Mouse (Mus musculus) layer of hippocampus, postnatal 36 days (tissue): ENCODE data around the gene Gabrb3. TPM values are rescaled to one million over a fixed set of nuclear protein-coding genes. Genes with fewer than 3 reads are reported as not detected.

Experiments used
- DNase-seq, 2 experiments: peaks; one replicate each; pipeline ENCODE4 v3.0.0; 2022
- total RNA-seq, 2 experiments: library from RNA; stranded (reverse); gene quantifications; 2 replicates each; pipeline ENCODE4 v1.2.3; 2021

Gene Gabrb3
- total RNA-seq, 2 experiments from 2014 or later, result 267 to 275 TPM

DNA sequence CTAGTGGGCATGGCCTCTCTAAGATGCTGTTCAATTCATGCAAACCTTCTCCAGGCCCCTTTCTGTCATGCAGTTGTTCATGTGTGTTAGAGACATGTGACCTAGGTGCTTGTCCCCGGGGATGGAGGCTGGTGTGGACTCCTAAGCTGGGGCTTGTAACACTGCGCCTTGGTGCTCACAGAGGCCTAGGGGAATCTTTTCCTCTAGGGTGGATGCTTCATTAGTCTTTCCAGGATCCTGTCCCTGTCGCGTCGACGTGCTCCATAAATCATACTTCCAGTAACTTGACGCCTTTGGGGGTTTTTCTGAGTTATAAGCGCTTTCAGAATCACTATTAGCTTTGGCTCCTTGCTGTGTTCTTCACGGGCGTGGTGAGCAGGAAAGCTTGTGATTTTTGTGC lies 113.2 kb downstream of the Gabrb3 start:
- no peak for DNase-seq

DNA sequence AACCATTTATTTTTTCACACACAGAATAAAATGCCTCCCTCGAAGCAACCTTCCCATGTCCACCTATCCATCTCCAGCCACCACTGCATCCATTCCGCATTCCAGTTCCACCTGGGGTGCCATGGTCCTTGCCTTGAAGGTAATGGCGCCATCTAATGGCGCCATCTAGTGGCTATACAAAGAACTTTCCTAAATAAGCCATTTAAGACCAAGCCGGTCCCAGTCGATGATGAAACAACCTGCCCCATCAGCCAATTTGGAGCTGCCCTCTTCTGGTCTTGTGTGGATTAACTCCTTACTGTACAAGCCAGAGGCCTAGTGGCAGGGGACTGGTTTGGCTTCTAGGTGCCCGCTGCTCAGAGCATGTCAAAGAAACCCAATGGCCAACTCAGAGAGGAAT lies 119.1 kb downstream of the Gabrb3 start:
- peak in 1 of 2 experiments; percentile 9 for DNase-seq

DNA sequence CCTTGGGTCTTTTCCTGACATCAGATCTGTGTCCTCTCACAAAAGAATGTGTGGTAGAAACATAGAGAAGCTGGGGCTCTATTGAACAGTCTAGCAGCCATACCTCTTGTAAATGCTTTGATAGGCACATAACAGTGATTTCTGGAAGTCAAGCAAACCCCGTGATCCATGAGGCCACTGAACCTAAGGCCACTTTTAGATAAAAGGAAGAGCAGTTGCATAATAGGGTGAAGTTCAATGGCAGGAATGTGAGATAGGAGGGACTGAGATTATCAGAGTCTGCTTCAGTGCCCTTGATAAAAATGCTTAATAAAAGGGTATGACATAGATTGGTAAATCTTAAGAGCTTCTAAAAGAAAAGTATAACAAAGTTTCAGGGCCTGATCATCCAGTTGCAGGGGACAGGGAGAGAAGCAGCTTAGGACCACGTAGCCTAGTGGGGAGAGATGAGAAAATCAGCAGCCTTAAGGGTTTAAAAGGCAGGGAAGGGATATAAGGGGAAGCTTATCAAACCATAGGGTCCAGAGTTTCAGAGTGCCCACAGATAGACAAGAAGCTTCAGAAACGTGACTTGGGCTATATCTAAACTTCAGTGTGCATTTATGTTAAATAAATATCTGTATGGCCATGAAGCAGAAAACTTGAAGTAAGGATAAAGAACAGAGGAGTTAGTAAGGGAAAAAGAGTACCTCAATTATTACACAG lies 141.4 kb downstream of the Gabrb3 start:
- no peak for DNase-seq

DNA sequence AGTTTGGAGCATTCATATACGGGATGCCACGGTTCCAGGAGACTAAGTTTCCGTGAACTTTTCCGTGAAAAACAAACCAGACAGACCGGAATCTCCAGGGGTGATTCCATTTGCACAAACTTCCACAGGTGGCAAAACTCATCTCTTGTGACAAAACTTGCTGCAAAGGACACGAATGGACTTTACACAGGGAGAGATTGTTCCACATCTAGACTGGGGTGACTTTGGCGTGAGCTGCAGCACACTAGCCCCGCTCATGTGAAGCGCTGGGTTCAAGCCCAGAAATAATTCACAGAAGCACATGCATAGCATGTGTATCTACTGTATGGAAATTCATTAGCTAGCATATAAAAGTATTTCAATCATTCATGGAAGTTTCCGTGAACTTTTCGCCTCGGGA lies 144.9 kb downstream of the Gabrb3 start:
- DNase-seq, result no peak

DNA sequence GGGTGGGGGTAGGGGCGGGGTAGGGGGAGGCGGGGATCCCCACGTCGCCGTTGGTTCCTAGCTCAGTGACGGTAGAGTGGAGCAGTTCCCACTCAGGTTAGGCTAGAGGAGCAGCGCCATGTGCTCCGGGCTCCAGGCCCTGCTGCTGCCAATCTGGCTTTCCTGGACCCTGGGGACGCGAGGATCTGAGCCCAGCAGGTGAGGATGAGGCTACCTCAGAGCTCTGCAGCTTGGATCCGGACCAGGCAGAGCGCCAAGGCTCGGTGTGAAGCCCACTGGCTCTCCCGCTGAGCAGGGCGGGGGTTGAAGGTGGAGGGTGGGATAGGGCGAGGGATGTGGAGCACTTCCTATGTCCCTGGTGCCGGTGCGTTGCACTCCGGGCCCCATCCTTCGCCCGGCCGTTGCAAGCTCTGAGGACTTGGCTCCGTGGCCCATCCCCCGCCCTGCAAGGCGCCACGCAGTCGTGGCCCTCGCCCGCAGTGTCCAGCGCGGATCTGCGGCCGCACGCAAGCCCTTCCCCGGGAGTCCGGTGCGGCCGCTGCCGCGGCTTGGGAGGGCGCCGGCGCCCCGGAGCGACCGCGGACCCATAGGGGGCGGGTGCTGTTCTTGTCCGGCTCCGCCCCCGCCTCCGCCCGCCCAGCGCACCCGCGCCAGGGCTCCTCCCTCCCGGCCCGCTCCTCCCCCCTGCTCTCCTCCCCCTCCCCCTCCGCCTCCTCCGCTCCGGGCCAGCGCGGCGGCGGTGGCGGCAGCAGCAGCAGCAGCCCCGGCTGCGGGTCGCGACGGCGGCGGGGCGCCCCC lies 171.2 kb downstream of the Gabrb3 start:
- DNase-seq, result peak; percentile 75 to 77

DNA sequence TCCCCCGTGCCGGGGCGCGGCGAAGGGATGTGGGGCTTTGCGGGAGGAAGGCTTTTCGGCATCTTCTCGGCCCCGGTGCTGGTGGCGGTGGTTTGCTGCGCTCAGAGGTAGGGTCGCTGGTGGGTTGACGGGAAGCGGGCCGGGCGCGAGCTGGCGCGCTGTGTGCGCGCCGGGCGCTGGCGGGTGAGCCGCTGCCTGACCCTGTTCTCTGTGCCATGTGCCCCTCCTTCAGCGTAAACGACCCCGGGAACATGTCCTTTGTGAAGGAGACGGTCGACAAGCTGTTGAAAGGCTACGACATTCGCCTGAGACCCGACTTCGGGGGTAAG lies 171.7 kb downstream of the Gabrb3 start:
- DNase-seq, result no peak

DNA sequence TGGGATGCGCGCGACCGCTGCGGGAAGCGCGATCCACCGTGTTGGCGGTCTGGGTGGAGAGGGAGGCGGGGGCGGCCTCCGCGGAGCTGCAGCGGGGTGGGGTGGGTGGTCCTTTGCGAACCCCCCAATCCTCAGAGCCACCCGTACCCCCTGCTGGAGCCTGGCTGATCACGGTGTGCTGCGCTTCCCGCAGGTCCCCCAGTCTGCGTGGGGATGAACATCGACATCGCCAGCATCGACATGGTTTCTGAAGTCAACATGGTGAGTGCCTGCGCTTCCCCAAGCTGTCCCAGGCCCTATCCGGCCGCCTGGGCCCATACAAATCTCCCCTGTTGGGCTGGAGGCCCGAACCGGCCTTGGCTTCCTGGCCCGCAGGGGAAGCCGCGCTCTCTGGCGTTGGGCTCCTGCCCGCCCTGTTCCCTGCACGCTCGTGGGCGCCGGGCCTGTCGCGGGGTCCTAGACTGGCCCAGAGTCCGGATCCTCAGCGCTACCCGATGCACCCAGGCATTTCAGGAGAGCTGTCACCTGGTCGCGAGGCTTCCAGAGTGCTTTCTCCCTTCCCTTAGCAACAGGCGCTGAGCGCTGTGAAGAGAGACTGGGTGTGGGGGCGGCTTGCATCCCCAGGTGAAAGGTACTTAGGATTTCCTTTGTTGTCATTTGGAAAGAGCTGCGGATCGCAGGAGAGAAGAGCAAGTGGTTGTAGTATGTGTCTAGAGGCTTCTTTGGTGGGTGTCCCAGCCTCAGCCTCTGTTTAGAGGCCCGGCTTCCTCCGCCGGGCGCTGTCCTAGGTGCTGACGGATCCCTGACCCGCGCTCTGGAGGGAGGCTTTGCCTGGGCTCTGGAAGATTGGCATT lies 172.3 kb downstream of the Gabrb3 start:
- peak; percentile 39 to 41 for DNase-seq

DNA sequence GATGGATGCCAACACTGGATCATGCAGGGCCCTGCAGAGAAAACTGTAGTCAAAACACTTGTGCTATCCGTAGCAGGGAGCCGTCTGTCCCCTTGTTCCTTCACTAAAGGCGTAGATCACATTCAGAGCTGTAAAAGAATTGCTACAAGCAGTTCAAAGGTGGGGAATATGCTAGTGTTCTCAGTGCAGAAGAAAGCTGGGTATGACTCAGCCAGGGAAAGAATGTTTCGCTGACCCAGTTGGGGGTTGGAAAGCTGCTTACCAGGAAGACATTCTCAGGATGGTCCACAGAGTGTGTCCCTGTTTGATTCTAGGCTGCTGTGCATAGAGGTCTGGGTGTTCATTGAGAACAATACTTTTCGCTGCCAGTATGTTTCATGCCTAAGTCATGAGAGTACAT lies 177.8 kb downstream of the Gabrb3 start:
- DNase-seq, result no peak

DNA sequence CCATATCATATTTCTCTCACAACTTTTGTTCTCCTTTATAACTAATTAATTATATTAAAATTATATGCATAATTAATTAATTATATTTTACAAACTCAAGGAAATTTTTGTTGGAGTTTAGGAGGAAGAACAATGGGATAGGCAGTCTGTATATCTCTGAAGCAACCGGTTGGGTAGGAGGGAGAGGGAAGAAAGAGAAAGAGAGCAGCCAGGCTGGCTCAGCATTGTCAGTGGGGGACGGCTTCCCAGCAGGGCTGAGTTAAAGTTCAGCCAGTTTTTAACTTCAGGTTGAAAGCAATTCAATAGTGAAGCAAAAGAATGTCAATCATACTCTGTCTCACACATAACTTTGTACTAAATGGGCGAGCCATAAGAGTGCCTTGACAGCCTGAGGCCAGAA lies 199.2 kb downstream of the Gabrb3 start:
- DNase-seq, result no peak

DNA sequence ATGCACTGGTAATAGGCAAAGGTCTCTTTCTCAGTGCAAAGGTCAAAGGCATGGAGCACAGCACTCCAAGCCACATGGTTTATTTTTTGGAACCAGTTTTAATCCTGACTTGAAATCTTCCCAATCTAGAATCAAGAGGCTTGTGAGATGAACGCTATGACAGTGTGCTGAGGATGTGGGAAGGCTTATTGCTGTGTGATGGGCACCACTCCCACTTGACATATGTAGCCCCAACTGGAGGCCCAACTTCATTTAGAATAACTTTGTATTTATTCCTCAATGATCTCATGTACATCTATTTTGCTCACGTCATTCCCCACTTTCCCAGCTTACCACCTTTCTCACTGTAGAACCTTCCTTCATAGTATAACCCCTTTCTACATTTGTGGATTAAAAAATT lies 200.5 kb downstream of the Gabrb3 start:
- no peak for DNase-seq

DNA sequence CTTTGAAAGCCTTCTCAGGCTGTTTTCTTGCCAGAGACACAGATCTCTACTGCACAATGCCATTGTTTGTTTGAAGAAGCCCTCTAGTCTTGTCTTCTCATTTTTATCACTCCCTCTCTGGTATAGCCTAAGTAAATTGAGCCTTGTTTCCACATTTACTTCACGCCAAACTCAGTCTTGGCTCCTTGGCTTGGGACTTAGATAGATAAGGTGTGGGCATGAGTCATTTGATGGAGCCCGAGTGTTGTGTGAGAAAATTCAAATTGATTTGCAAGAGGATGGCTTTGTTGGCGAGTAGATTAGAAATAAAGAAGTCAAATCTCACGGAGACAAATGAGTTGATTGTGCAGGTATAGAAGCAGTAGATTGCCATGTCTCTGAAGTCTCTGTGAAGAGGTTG lies 204.2 kb downstream of the Gabrb3 start:
- DNase-seq, result no peak

DNA sequence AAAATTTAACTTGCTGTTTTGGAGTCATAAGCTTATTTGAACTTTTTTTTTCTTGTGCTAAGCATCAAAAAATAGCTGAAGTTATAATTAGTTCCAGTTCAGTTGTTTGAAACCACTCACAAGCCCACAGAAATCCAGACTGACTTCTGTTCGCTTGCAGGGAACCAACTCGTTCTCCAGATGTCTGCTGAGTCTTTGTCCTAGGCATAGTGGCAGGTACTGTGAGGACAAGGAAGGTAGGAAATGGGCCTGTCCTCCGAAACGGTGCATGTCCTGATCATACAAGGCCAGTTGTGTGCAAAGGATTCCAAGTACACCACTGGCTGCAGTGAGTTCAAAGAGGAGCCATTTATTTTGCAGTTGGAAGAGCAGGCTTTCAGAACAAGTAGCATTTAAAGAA lies 215.5 kb downstream of the Gabrb3 start:
- peak in 1 of 2 experiments; percentile 8 for DNase-seq

DNA sequence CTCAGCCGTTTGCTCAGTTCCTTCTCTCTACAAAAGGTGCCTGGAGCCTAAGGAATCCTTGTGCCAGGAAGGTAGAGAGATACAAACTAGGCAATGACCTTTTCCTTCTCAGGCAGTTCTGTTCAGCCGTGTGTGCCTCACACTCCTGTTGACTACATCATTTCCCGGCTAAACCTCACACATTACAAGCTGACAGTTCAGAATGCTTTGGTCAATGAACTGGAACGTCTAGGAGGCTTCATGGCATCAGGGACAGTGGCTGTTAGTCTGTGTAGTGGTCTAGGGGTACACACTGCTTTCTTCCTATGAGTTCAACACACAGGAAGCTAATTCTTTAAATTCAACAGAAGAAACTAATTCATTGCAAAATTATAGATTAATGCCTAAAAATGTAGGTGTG lies 216.2 kb downstream of the Gabrb3 start:
- no peak for DNase-seq

DNA sequence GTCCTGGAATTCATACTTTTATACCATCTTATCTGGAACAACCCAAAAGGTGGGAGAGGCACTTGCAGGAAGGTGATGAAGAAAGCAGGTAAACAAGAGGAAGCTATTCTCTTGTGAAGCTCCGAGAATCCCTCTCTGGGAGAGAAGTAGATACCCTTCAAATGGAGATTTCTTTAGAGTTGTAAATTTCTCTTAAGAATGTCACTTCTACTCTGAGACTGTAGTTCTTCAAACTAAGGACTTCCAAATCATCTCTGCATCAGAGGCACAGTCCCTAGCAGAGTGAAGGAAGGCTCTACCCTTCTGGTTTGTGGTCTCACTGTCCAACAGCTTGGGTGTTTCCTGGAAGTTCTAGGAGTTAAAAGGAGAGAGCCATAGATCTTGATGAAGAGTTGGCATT lies 221.3 kb downstream of the Gabrb3 start:
- no peak for DNase-seq

DNA sequence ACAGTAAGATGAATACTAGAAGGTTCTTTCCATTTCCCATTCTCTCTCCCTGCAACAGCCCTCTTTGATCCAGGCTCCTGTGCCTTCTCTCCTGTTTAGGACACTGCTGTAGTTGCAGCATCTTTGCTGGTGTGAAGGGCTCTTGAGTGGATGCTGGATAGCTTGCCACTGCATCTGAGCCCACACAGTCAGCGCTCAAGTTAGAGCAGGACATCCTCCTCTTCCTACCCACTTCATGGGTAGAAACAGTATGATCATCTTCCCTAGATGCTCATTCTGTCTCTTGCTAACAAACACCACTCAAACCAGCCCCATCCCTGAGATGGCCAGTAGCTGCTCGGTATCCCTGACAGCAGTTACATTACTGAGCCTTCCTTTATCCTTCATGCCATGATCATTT lies 227.9 kb downstream of the Gabrb3 start:
- no peak for DNase-seq

DNA sequence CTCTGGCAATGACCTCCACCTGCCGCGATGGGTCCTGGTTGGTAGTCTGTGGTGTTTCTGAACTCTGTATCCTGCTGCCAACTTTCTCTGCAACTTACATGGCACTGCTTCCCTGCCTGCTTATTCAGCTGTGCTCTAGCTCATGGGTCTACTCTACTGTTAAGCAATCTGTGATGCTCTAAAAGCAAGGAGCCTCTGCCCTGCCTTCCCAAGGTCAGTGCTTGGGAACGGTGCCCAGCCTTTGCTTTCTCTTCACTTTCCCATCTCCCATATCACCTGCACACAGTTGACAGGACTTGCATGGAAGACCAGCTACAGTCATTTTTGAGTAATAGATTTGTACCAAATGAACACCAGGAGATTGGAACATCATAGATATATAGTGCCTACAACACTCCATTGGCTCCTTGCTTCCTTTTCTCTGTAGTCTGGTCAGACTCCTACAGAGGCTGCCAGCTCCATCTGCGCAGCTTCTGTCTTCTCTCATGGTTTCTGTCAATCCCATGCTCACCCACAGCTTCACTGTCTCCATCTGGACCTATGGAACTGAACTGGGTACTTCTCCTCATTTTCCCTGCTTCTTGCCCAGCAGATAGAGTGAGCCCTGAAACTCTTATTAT lies 228.8 kb downstream of the Gabrb3 start:
- peak; percentile 56 to 68 for DNase-seq

DNA sequence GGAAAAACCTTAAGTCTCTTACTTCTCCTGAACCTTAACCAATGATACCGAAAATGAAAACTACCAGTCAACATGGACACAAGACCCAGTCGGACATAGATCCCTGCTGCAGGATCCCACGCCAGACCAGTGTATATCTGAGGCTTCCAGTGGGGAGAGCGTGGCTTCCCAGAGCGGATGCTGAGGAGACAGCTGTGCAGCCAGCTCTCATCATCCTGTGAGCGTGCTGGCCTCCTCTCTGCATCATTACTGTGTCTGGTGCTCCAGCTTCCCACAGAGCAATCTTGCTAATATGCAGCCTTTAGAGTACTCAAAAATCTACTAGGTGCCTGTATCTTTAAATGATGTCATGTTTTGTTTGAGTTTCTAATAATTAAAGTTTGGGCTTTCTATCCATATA lies 257.9 kb downstream of the Gabrb3 start:
- no peak for DNase-seq

DNA sequence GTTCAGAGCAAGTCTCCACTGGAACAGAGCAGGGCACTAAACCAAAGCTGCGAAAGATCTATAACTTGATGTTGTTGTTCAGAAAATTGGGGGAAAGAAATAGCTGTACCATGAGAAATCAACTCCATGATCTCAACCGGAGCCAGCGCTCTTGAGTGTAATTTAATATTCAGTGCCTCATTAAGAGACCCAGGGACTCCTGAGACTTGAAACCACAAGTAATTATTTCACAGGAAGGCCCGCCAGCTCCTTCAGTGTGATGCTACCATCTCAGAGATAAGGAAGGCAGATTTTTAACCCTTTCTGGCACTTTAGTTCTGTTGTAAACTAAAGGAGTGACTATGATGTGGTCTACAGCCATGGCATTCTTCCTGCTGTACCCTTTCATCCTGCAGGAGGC lies 270.3 kb downstream of the Gabrb3 start:
- no peak for DNase-seq

DNA sequence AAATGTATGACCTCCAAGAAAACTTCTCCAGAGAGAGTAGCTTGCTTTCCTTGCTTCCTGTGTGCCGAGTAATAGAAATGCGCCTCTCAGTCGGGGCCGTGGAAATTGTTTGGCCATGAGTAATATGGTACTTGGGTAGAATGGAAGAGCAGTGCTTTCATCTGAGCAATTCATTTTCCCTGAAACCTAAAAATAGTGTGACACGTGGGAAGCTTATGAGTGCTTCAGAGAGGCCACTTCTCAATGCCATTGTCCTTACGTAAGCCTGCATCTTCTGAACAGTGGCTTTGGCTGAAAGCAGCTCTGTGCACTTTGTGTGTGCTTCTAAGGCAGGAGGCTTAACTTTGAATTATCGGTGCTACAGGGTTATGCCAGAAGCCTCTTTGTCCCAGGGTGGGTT lies 280.9 kb downstream of the Gabrb3 start:
- no peak for DNase-seq

DNA sequence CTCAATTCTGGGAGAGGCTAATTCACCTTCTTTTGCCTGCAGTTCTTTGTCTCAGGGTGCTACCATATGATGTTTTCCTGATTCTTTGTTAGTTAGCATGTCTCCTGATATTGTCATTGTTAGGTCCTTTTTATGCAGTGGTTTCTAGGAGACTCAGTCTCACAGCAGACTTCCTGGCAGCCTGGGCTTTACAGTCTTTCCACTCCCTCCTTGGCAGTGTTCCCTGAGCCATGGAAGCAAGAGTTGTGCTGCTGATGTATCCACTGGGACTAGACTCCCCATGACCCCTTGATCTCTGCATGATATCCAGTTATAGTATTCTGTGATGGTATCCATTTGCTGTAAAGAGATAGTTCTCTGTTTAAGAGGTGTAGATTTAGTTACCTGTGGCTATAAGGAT lies 281.6 kb downstream of the Gabrb3 start:
- no peak for DNase-seq

DNA sequence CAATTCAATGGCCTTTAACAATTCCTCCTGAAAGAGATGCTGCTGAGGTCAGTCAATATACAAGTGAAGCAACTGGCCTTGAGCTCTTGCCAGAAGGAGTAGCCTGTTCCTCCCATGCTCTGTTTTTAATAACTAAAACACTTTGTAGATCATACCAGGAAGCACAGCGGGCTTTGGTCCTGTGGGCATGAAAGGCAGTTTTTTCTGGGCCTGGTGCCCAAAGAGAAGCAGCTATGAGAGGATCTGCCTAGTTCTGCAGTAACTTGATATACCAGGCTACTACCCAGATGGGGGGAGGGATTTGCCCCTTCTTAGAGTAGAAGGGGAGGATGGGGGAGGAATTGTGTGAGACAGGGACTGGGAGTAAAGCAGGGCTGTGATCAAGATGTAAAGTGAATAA lies 284.1 kb downstream of the Gabrb3 start:
- DNase-seq, result peak in 1 of 2 experiments; percentile 38

DNA sequence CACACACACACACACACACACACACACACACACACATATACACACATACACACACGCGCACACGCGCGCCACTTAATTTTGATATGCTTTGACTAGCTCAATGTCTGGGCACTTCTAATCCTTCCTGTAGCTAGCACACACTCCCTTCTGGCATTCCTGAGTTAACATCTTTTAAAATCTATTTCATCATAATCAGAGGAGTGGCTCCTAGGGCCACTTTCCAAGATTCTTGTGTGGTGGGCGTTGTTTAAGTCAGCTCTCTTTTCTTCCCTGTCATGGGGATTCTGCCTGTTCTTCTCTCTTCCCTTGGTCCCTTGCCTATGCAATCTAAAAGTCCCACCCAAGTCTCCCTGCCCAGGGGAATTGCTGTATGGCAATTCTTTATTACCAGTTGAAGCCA lies 286.6 kb downstream of the Gabrb3 start:
- no peak for DNase-seq
